Mouse (Mus musculus) gastrocnemius, postnatal 36 days (tissue): ENCODE results near the gene Asf1a. TPM values are rescaled to one million over a fixed set of nuclear protein-coding genes. Genes with fewer than 3 reads are reported as not detected.
"Not testable (repeated sequence)": the region's sequence is repeated elsewhere in the genome, so short reads cannot be mapped to it uniquely, and the experiment has no call there.

Source experiments
- DNase-seq, 2 experiments: peaks; one replicate each; pipeline ENCODE4 v3.0.0; 2022
- intact Hi-C: fragments of 180-260 bp; cut with DNase I; formaldehyde crosslinking; loops from one replicate; pipeline ENCODE4 v1.15.1; 2025
- total RNA-seq, 2 experiments: library from RNA; stranded (reverse); gene quantifications; 2 replicates each; pipeline ENCODE4 v1.2.3; 2021

The Asf1a gene
- total RNA-seq, 2 experiments from 2014 or later: 17.4 to 23.4 TPM

DNA sequence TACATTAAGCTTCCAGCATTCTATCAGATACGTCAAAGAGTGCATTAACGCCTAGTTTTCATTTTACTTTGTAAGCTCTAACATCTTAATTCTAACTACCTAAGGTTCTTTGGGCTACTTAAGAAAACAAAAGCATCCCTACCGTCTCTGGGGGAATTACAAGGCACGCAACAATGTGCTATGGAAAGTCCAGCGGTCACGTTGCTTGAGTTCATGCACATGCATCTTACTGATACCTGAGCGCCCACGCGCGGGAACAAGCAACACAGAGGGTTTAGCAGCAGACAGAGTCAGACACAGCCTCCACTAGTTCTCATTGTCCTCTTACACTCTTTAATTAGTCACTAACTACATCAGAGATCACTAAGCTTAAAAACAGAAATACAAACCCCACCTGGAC lies 37.6 kb downstream of the Asf1a start:
- no peak for DNase-seq
- intact Hi-C loops: loop anchor here (10.0 kb wide), 1 partner anchor 161 kb away; no protein-coding TSS in a partner anchor

DNA sequence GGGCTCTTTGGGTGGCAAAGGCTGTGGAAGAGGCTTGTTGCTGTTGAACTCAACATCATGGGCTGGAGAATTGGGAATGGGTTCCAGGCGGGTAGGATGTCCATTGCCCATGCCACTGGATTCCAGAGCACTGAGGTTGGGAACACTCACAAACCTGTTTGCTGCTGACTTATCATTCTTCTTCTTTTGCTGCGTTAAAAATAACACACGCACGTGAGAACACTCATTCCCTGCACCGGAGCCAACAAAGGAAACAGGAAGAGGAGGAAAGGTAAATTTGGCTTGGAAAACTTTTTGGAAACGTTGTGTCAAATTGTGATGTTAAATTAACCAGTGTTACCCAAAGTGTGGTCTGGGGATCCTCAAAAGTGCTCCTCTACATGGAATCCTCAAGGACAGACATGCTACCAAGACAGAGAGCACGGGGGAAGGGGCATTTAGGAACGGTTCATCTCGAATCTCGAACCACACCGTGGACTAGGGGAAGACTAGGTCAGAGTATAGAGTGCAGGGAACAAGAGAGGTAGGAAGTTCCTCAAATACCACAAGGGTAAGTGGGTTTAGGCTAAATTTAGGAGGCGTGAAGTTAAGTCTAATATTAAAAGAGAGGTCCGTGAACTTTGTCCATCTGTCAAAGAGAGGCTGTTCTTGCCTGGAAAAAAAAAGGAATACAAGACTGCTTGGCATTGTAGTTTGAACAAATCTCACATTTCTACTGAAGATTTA lies 38.9 kb downstream of the Asf1a start:
- no peak for DNase-seq
- intact Hi-C loops: loop anchor here (10.0 kb wide), 1 partner anchor 159 kb away; no protein-coding TSS in a partner anchor

DNA sequence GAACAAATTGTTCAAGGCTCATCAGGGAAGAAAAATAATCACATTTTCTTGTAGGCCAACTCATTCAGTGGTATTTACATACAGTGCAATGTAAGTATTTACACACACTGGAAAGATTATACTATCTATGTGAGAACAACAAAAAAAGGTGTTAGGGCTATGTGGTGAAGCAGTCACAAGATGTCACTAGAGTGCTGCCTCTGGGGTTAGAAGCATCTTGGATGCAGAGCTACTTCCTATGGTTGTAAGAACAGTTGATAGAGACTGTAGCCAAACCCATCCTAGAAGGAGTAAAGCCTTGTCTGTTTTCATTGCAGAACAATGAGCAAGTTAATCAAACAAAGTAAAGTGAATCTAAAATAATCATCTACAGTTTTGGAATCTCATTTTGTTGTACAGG lies 45.0 kb downstream of the Asf1a start:
- DNase-seq: no peak
- intact Hi-C loops: no loop called here

DNA sequence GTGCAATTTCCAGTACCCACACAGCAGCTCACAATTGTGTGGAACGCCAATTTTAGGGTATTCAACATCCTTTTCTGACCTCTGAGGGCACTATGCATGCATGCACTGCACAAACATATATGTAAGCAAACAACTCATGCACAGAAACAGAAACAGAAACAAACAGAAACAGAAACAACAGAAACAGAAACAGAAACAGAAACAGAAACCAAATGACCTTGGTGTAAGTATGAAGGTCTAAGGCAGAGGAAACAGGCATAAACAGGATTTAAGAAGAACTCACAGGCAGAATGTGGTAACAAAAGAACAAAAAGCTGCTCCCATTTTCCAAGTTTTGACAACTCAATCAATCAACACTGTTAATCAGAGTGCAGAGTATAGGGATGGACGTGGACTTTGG lies 54.1 kb downstream of the Asf1a start:
- DNase-seq: no peak

DNA sequence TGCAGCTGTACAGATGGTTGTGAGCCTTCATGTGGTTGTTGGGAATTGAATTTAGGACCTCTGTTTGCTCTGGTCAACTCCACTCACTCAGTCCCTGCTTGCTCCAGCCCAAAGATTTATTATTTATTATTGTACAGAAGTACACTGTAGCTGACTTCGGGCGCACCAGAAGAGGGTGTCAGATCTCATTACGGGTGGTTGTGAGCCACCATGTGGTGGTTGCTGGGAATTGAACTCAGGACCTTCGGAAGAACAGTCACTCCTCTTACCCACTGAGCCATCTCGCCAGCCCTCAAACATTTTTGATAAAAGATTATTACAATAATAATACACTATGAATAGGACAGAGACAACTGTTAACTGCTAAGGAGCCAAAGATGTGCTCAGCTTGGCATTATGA lies 57.7 kb downstream of the Asf1a start:
- intact Hi-C loops, DNase-seq: not testable (repeated sequence)

More for the DNA sequence above, 54.1 kb downstream of the Asf1a start:
- intact Hi-C loops: no loop called here

Other genes starting within 250 kb of the Asf1a start
- 10 to 100 TPM; 61.9 to 66.6 TPM for gene Cep85l, start 216.8 kb upstream of the Asf1a start, total RNA-seq
- 1 to 10 TPM in 1 of 2 experiments, under 1 TPM in 1; 0.81 to 1.2 TPM for gene Mcm9, start 33.7 kb downstream of the Asf1a start, total RNA-seq
- under 1 TPM; 0.12 to 0.31 TPM for gene Fam184a, start 154.4 kb downstream of the Asf1a start, total RNA-seq